Mouse (Mus musculus): ENCODE data around the gene Nhsl2. TPM values are rescaled to one million over a fixed set of nuclear protein-coding genes. Genes with fewer than 3 reads are reported as not detected.

The Nhsl2 gene
- polyA plus RNA-seq, 1 experiment from 2014 or later = 17.4 TPM

DNA sequence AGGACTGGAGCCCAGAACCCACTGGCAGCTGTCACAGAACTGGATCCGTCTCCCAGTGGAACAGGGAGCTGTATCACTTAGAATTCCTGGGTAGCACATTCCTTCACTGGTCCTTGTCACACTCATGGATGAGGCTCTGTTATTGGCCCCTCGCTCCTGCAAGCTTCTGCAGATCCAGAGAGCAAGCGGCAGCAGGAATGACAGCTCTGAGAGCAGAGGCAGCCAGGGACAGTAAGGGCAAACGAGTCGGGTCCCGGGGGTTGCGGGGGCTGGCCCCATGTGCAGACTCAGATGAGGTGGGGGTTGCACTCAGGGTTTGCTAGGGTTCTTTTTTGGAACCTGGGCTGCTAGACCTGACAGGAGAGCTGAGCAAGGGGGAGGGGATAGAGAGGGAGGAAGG, 155.2 kb downstream of the Nhsl2 start:
- H3K4me2 ChIP-seq (replicated peaks; ENCODE audit: low read depth, low read length) = peak overlapping the region; percentile 42
- WGBS = 20% methylated on average over 7 of the region's 7 CpGs
- H3K9ac ChIP-seq (replicated peaks; ENCODE audit: low read depth, low read length) = no peak overlapping the region
- no peaks in the 10 kb centered on the region for H3K4me1 ChIP-seq (ENCODE audit: control insufficient read depth, insufficient read depth, low read length)
- H3K9me3 ChIP-seq (ENCODE audit: control insufficient read depth, low read depth, low read length) = no peaks in the 10 kb centered on the region
- H3K27me3 ChIP-seq (ENCODE audit: control insufficient read depth, insufficient read depth, low read length) = no peaks in the 10 kb centered on the region
- H3K36me3 ChIP-seq (ENCODE audit: control insufficient read depth, insufficient read depth, low read length) = no peaks in the 10 kb centered on the region
- H3K27ac ChIP-seq (ENCODE audit: low read length) = 0 out of 2 replicates have a peak overlapping the region, but pooled peaks have one; percentile 15
- ATAC-seq (ENCODE audit: insufficient number of reproducible peaks, insufficient read depth, low FRiP score, low read depth) = no peak
- H3K4me3 ChIP-seq (ENCODE audit: low read depth, low read length) = peak overlapping the region; percentile 6; the same call in 1 of the 2 replicates

DNA sequence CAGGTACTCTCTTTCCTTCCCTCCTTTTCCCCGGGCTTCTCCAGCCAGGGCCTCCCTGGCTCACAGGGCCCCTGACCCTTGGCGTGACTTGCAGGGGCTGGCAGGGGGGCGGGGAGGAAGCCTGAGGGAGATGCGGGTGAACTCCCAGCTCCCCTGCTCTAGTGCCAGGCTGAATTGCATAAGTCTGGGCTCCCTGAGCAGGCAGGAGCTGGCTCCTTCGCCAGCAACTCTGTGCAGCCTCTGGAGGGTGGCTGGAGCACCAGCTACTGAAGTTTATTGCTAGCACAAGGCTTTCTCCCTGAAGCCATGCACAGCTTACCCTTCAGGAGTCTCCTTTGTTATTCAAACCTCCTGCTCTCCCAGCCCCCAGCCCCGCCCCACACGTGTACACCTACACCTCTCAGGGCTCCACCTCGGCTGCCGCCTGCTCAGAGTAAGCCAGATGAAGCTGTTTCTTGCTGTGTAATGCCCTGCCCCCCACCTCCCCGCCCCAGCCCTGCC, 156.0 kb downstream of the Nhsl2 start:
- Histone ChIP-seq H3K27ac (ENCODE audit: low read length) (peak overlapping the region; percentile 68; the same call in 1 of the 2 replicates), H3K9ac (replicated peaks; ENCODE audit: low read depth, low read length) (no peak overlapping the region)

DNA sequence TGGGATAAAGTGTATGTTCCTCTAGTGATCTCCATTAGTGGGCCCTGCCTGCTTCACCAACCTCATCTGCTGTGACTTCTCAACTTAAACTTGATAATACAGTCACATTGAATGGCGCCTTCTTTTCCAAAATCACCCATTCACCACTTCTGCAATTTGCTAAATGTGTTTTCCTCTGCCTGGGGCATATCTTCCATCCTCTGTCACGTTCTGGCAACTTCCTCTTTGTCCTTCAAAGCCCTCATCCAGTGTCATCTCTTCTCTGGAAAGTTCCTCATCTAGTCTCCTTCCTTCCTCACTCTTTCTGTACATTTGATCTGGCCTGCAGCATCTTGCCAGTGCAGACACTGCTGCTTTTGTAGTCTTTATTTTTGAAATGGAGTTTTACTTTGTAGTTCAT, 158.8 kb downstream of the Nhsl2 start:
- 64% methylated on average over 2 of the region's 2 CpGs for WGBS
- no peaks in the 10 kb centered on the region for H3K4me1 ChIP-seq (ENCODE audit: control insufficient read depth, insufficient read depth, low read length)
- no peak for ATAC-seq (ENCODE audit: insufficient number of reproducible peaks, insufficient read depth, low FRiP score, low read depth)
- H3K36me3 ChIP-seq (ENCODE audit: control insufficient read depth, insufficient read depth, low read length) = no peaks in the 10 kb centered on the region
- H3K9me3 ChIP-seq (ENCODE audit: control insufficient read depth, low read depth, low read length) = no peaks in the 10 kb centered on the region
- no peaks in the 10 kb centered on the region for H3K27me3 ChIP-seq (ENCODE audit: control insufficient read depth, insufficient read depth, low read length)
- H3K4me3 ChIP-seq (ENCODE audit: low read depth, low read length) = no peak overlapping the region
- no peak overlapping the region for H3K9ac ChIP-seq (replicated peaks; ENCODE audit: low read depth, low read length)
- H3K27ac ChIP-seq (ENCODE audit: low read length) = no peak overlapping the region
- H3K4me2 ChIP-seq (replicated peaks; ENCODE audit: low read depth, low read length) = no peak overlapping the region

More for the DNA sequence above, 156.0 kb downstream of the Nhsl2 start:
- Histone ChIP-seq H3K9me3 (ENCODE audit: control insufficient read depth, low read depth, low read length) (no peaks in the 10 kb centered on the region), H3K27me3 (ENCODE audit: control insufficient read depth, insufficient read depth, low read length) (no peaks in the 10 kb centered on the region), H3K4me3 (ENCODE audit: low read depth, low read length) (peak overlapping the region; percentile 6; the same call in 1 of the 2 replicates), H3K4me2 (replicated peaks; ENCODE audit: low read depth, low read length) (peak overlapping the region; percentile 42), H3K4me1 (ENCODE audit: control insufficient read depth, insufficient read depth, low read length) (no peaks in the 10 kb centered on the region), H3K36me3 (ENCODE audit: control insufficient read depth, insufficient read depth, low read length) (no peaks in the 10 kb centered on the region)
- 16% methylated on average over 8 of the region's 10 CpGs for whole genome bisulfite sequencing
- peak; percentile 89 for ATAC-seq (ENCODE audit: insufficient number of reproducible peaks, insufficient read depth, low FRiP score, low read depth)

DNA sequence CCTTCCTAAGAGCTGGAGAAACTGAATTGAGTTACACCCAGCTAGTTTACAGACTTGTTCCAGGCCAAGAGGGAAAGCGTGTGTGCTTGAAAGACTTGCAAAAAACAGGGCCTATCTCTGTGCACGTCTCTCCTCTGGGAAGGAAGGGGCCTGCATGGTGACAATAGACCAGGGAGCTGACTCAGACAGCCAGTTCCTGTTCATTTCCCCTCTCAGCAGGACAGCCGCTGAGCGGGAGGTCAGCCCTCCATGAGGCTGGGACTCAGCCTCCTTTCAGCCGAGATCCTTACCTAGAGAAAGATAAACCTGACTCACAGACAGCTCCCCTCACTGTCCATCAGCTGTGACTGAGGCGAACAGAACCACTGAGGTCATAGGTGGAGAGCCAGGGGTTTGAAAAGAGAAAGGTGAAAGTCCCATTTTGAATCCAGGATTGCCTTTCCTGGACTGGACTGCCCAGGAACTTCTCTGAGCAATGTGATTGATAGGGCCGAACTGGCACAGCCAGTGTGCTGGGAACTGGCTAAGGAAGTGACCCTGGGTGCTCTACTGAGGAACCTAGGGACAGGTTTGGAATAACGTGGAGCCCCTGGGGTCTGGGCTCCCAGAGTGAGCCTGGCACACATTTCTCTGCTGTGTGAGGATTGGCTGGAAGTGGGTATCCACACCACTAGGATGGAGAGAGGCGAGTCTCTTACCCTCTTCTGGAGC, 168.2 kb downstream of the Nhsl2 start:
- no peak overlapping the region for H3K27ac ChIP-seq (ENCODE audit: low read length)
- H3K9me3 ChIP-seq (ENCODE audit: control insufficient read depth, low read depth, low read length) = no peaks in the 10 kb centered on the region
- H3K27me3 ChIP-seq (ENCODE audit: control insufficient read depth, insufficient read depth, low read length) = no peaks in the 10 kb centered on the region
- H3K4me3 ChIP-seq (ENCODE audit: low read depth, low read length) = no peak overlapping the region
- H3K36me3 ChIP-seq (ENCODE audit: control insufficient read depth, insufficient read depth, low read length) = no peaks in the 10 kb centered on the region
- H3K9ac ChIP-seq (replicated peaks; ENCODE audit: low read depth, low read length) = no peak overlapping the region
- no peak for ATAC-seq (ENCODE audit: insufficient number of reproducible peaks, insufficient read depth, low FRiP score, low read depth)
- 58% methylated on average over 9 of the region's 9 CpGs for WGBS
- no peaks in the 10 kb centered on the region for H3K4me1 ChIP-seq (ENCODE audit: control insufficient read depth, insufficient read depth, low read length)
- H3K4me2 ChIP-seq (replicated peaks; ENCODE audit: low read depth, low read length) = no peak overlapping the region

DNA sequence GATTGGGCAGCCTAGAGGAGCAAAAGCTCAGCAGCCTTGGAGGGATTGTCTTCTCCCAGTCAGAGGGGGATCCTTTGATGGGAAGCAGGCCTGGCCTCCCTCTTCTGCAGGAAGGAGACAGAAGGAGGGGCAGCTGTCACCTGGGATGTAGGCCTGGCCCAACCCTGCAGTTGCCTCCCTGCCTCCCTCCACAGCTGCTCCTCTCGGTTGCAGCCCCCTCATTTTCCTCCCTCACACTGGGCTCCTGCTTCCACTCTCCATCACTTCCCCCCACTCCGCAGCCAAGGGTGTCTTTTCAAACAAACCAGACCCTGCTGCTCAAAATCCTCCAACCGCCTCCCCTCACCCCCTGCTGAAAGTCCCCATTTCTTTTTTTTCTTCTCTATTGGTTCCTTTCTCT, 169.7 kb downstream of the Nhsl2 start:
- no peaks in the 10 kb centered on the region for H3K4me1 ChIP-seq (ENCODE audit: control insufficient read depth, insufficient read depth, low read length)
- H3K36me3 ChIP-seq (ENCODE audit: control insufficient read depth, insufficient read depth, low read length) = no peaks in the 10 kb centered on the region
- ATAC-seq (ENCODE audit: insufficient number of reproducible peaks, insufficient read depth, low FRiP score, low read depth) = peak; percentile 67; the same call in 1 of the 2 replicates
- H3K27ac ChIP-seq (ENCODE audit: low read length) = no peak overlapping the region; the same call in 1 of the 2 replicates
- no peak overlapping the region for H3K4me2 ChIP-seq (replicated peaks; ENCODE audit: low read depth, low read length)
- H3K4me3 ChIP-seq (ENCODE audit: low read depth, low read length) = no peak overlapping the region
- 42% methylated on average over 3 of the region's 3 CpGs for WGBS
- H3K9me3 ChIP-seq (ENCODE audit: control insufficient read depth, low read depth, low read length) = no peaks in the 10 kb centered on the region
- H3K9ac ChIP-seq (replicated peaks; ENCODE audit: low read depth, low read length) = no peak overlapping the region
- H3K27me3 ChIP-seq (ENCODE audit: control insufficient read depth, insufficient read depth, low read length) = no peaks in the 10 kb centered on the region

DNA sequence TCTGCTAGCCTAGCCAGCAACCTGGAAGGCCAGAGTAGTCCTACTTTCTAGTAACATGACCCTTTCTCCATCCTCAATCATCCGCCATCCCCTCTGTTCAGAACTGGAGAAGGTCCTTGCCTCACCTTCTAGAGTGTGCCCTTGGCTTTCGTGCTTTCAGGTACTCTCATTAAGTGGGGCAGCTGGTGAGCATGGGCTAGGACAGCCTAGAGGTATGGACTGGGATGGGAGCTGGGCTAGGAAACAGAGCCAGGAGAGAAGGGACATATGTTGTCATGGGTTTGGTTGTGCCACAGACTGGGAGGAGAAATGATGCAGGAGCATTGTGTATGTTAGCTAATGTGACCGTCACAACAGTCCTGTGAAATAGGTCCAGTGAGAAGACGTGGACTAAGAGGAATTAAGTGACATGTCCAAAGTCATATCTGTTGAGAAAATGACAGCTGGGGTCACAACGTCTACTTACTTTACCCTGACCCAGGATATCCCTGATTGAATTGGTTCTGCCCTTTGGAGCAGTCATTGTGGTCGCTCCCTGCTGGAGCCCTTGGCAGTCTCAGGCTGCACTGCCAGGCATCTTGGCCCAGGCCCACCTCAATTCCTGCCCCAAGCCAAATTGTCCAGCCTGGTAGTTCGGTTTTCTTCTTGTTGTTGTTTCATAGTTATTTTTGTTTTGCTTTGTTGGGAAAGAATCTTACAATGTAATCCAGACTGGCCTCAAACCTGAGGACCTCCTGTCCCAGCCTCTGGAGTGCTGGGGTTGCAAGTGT, 170.5 kb downstream of the Nhsl2 start:
- no peaks in the 10 kb centered on the region for H3K36me3 ChIP-seq (ENCODE audit: control insufficient read depth, insufficient read depth, low read length)
- H3K4me3 ChIP-seq (ENCODE audit: low read depth, low read length) = no peak overlapping the region
- H3K27ac ChIP-seq (ENCODE audit: low read length) = peak overlapping the region; percentile 48; the same call in 1 of the 2 replicates
- H3K4me2 ChIP-seq (replicated peaks; ENCODE audit: low read depth, low read length) = no peak overlapping the region
- H3K4me1 ChIP-seq (ENCODE audit: control insufficient read depth, insufficient read depth, low read length) = no peaks in the 10 kb centered on the region
- ATAC-seq (ENCODE audit: insufficient number of reproducible peaks, insufficient read depth, low FRiP score, low read depth) = no peak
- H3K27me3 ChIP-seq (ENCODE audit: control insufficient read depth, insufficient read depth, low read length) = no peaks in the 10 kb centered on the region
- no peak overlapping the region for H3K9ac ChIP-seq (replicated peaks; ENCODE audit: low read depth, low read length)
- no peaks in the 10 kb centered on the region for H3K9me3 ChIP-seq (ENCODE audit: control insufficient read depth, low read depth, low read length)
- 77% methylated on average over 7 of the region's 7 CpGs for WGBS

DNA sequence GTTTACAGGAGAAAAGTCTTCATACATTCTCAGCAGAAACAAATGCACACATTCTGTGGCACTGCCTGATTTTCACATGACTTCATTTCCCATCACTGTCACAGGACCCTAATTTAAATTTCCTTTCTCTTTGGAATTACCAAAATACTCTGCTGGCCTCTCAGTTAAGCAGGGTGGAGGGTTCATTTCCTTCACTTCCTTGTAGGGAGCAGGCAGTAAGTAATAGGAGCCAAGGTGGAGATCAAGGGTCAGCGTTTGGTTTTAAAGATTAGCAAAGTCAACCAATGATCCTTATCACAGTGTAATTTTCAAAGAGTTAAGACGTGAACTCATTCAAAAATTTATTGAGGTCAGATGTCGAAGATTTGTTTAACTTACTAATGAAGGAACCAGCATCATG, 175.8 kb downstream of the Nhsl2 start:
- ATAC-seq (ENCODE audit: insufficient number of reproducible peaks, insufficient read depth, low FRiP score, low read depth) = no peak
- 47% methylated on average over 3 of the region's 3 CpGs for WGBS
- Histone ChIP-seq H3K27ac (ENCODE audit: low read length) (no peak overlapping the region), H3K27me3 (ENCODE audit: control insufficient read depth, insufficient read depth, low read length) (no peaks in the 10 kb centered on the region), H3K4me2 (replicated peaks; ENCODE audit: low read depth, low read length) (no peak overlapping the region), H3K9ac (replicated peaks; ENCODE audit: low read depth, low read length) (no peak overlapping the region), H3K36me3 (ENCODE audit: control insufficient read depth, insufficient read depth, low read length) (no peaks in the 10 kb centered on the region), H3K4me1 (ENCODE audit: control insufficient read depth, insufficient read depth, low read length) (no peaks in the 10 kb centered on the region), H3K4me3 (ENCODE audit: low read depth, low read length) (no peak overlapping the region), H3K9me3 (ENCODE audit: control insufficient read depth, low read depth, low read length) (no peaks in the 10 kb centered on the region)

DNA sequence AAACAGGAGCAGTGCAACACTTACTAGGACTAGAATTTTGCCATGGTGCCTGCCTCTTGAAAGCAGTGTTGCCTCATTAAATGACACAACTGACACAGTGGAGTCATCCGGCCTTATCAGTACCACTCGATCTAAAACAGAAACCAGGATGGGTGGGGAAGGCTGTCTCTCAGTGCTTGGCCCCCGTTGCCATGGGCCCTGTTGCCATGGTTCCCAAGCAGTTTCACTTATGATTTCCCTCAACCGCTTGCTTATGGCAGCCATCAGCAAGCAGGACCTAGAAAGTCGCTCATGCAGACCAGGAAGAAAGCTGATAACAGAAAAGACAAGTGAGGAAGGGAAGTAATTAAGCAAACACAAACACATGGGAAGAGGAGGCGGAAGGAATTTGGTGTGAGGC, 182.7 kb downstream of the Nhsl2 start:
- Histone ChIP-seq H3K9me3 (ENCODE audit: control insufficient read depth, low read depth, low read length) (no peaks in the 10 kb centered on the region), H3K4me3 (ENCODE audit: low read depth, low read length) (no peak overlapping the region), H3K4me1 (ENCODE audit: control insufficient read depth, insufficient read depth, low read length) (no peaks in the 10 kb centered on the region), H3K36me3 (ENCODE audit: control insufficient read depth, insufficient read depth, low read length) (no peaks in the 10 kb centered on the region), H3K4me2 (replicated peaks; ENCODE audit: low read depth, low read length) (no peak overlapping the region), H3K27ac (ENCODE audit: low read length) (no peak overlapping the region), H3K27me3 (ENCODE audit: control insufficient read depth, insufficient read depth, low read length) (no peaks in the 10 kb centered on the region), H3K9ac (replicated peaks; ENCODE audit: low read depth, low read length) (no peak overlapping the region)
- 51% methylated on average over 6 of the region's 6 CpGs for WGBS
- no peak for ATAC-seq (ENCODE audit: insufficient number of reproducible peaks, insufficient read depth, low FRiP score, low read depth)

All from stomach, embryonic 14.5 days (tissue).